Mouse (Mus musculus) kidney, adult 11 months (tissue): ENCODE data around the gene Pirb.
"Not testable (repeated sequence)": the region's sequence is repeated elsewhere in the genome, so short reads cannot be mapped to it uniquely, and the experiment has no call there.

Experiments
- DNase-seq: peaks from one replicate; pipeline ENCODE4 v3.0.0; 2022

Pirb gene

GRCm38 (mm10) chr7:3720268-3720667 is at the start of gene Pirb:
Pirb (minus strand) TSS chr7:3720391.
- DNase-seq: not testable (repeated sequence)

DNA sequence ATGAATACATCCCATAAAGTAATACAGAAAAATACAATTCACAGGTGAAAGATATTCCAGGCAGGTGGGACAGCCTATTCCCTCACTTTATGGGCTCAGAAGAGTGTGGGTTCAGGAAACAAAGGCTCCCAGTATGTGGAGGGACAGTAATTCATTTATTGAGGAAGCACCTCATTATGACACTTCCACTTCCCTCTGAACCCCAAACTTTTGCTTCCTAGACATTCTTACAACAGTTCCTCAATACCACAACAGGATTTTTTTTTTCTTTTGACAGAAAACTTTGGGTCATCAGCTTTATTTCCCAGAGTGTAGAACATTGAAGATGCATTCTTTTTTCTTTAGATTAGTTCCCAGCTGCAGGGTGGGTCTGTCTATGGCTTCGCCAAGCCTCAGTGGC is 12.5 kb upstream of the Pirb start:
- not testable (repeated sequence) for DNase-seq

DNA sequence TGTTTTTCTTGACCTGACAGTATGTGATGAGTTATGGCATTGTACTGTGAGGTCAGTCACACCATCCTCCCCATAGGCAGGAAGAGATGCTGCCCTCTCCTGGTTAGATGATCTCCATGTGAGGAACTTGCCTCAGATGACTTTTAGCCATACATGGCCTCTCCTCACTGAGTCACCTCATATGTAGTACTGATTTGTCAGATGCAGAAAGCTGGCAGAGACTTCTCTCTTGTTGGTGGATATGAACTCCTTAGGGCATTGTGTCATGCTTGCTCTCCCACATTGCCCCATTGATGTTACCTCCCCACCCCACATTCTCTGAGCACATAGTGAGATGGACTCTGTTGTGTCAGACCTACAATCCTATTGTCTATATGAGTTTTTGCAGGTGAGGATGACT is 5.3 kb upstream of the Pirb start:
- DNase-seq: not testable (repeated sequence)

- no peak for DNase-seq
Measured at GRCm38 (mm10) chr7:3715249-3715648, 4.9 kb downstream of the Pirb start.

GRCm38 (mm10) chr7:3712264-3712942 is 7.8 kb downstream of the Pirb start:
- DNase-seq: no peak

GRCm38 (mm10) chr7:3709000-3709399 is 11.2 kb downstream of the Pirb start:
- DNase-seq: no peak

DNA sequence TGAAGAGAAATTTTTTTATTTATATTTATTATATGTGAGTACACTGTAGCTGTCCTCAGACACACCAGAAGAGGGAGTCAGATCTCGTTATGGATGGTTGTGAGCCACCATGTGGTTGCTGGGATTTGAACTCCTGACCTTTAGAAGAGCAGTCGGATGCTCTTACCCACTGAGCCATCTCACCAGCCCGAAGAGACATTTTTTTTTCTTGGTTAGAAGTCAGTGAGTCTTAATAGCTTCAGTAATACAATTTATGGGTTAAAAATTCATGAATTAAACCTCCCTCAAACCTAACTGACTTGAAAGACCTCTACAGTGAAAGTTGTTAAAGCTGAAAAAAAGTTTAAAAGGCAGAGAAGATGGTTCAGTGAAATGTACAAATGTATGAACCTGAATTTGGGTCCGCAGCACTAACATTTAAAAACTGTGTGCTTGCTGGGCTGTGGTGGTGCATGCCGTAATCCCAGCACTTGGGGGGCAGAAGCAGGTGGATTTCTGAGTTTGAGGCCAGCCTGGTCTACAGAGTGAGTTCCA is 11.7 kb downstream of the Pirb start:
- DNase-seq: not testable (repeated sequence)

DNA sequence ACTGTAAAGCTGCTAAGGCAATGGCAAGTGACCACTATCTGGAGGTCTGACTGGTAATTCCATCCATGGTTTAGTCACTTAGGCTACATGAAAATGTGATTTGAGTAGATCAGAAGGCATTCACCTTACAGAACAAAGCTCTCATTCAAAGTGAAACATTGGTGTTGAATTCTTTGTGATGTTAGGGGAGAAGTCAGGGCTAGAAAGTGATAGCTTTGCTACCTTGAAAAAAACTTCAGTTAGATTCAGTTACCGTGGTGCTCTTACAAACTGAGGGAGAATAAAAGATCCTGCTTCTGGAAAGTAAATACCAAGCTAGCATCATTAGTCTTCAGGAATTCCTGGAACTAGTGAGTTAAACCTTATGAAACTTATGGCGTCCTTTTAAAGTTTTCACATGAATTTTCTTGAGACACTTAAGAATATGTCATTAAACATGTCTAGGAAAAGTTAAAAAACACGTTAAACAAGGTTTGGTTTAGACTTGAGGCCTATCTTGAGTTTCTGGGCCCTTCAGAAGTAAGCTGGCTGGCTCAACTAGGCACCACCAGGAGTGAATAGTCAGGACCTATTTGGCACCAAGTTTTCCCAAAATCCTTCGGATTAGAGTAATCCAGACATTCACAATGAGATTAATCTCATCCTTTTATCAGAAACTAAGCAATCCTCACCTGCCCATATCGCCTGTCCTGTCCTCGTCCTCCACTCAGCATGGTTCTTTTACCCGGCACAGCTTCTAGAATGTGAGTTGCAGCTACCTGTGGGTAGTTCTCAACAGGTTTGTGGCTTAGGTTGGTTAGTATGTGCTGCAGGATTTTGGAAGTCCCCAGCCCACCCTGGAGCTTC is 12.4 kb downstream of the Pirb start:
- DNase-seq: no peak

GRCm38 (mm10) chr7:3707027-3707426 is 13.2 kb downstream of the Pirb start:
- no peak for DNase-seq

DNA sequence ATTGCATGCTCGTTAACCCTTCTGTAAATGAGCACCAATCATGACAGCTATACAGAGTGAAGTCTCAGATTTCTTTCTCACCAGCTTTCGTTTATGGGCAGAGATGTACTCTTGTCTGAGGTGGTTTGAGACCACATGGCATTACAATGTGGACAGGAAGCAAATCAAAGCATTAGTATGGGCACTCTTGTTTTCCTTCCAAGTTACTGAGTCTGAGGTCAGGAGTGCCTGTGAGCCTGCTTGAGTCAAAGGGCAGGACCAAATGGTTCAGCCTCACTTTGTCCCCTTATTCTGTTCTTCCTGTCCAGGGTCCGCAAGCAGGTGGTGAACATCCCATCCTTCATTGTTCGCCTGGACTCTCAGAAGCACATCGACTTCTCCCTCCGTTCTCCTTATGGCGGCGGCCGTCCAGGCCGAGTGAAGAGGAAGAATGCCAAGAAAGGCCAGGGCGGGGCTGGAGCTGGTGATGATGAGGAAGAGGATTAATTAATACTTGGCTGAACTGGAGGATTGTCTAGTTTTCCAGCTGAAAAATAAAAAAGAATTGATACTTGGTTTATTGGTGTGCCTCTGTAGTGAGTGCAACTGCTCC is 13.8 kb downstream of the Pirb start:
- DNase-seq: no peak

DNA sequence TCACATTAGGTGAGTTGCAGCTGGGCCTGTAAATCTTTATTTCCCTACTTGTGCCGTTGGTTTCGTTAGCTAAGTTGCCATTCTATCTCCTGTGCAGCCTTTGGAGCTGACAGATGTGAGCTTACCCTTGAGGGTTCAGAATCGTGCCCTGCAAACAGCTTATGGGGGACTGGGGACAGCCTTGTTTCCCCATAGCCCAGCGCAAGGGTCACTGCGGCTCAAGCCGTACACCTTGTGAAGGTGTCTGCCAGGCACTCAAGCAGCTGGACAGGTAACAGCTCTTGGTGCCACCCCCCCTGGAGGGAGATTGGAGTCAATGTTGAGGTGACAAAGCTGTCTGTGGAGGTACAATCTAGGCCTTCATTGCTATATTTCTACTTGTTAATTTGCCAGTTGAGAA is 14.3 kb downstream of the Pirb start:
- DNase-seq: no peak

DNA sequence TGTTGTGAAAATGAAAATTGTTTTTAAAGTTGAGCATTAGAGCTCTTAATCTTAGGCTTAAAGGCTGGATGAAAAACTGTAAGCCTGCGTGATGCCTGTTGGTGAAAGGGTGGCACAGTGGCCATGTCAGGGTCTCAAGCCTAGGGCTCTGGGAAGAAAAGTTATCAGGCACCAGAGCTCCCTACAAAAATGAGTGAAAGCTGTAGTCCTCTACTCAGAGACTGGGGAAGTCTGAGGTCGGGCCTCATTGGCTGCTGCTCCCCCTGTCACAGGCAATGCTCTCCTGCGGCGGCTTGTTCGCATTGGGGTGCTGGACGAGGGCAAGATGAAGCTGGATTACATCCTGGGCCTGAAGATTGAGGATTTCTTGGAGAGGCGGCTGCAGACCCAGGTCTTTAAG is 14.7 kb downstream of the Pirb start:
- not testable (repeated sequence) for DNase-seq

DNA sequence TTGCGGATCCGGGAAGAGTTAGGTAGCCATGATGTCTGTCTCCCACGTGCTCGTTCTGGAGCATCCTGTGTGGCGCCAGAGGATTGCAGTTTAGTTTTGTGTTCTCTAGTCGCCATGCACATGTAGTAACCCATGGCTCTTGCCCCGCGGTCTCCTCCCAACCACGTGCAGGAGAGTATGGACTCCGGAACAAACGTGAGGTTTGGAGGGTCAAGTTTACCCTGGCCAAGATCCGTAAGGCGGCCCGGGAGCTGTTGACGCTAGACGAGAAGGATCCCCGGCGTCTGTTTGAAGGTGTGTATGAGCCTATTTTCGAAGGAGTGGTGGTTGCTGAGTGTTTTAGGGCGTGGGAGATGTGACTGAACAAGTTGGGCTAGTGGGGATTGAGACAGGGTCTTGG is 15.7 kb downstream of the Pirb start:
- no peak for DNase-seq

DNA sequence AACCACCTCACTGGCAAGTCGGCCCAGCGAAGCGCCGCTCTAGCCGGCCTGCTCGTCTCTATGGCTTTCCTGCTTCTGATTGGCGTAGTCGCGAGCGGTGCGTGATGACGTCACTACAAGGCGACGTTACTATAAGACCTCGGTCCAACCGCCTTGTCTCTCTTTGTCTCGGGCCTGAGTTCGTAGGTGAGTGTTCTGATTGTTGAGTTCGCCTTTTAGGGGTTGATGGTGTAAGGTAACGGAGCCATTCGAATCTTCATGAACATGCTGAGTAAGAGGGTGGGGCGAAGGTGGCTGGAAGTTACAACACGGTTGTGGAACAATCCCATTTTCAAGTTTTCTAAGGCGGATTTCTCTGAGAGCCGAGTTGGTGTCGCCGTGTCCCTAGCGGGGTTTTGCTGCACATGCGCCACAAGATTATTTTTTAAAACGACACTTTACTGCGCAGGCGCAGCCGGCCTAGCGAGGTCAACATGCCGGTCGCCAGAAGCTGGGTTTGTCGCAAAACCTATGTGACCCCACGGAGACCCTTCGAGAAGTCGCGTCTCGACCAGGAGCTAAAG is 16.2 kb downstream of the Pirb start, which contains the start of gene Rps9:
Gene Rps9, plus strand, starts transcription at position 115 of the 563 bp plus-strand sequence.
- DNase-seq: peak; percentile 96

- no peak for DNase-seq
Measured at GRCm38 (mm10) chr7:3703148-3703878, 16.9 kb downstream of the Pirb start.

- no peak for DNase-seq
Measured at GRCm38 (mm10) chr7:3698471-3698870, 21.7 kb downstream of the Pirb start.

- not testable (repeated sequence) for DNase-seq
Measured at GRCm38 (mm10) chr7:3694949-3695305, 25.3 kb downstream of the Pirb start.

DNA sequence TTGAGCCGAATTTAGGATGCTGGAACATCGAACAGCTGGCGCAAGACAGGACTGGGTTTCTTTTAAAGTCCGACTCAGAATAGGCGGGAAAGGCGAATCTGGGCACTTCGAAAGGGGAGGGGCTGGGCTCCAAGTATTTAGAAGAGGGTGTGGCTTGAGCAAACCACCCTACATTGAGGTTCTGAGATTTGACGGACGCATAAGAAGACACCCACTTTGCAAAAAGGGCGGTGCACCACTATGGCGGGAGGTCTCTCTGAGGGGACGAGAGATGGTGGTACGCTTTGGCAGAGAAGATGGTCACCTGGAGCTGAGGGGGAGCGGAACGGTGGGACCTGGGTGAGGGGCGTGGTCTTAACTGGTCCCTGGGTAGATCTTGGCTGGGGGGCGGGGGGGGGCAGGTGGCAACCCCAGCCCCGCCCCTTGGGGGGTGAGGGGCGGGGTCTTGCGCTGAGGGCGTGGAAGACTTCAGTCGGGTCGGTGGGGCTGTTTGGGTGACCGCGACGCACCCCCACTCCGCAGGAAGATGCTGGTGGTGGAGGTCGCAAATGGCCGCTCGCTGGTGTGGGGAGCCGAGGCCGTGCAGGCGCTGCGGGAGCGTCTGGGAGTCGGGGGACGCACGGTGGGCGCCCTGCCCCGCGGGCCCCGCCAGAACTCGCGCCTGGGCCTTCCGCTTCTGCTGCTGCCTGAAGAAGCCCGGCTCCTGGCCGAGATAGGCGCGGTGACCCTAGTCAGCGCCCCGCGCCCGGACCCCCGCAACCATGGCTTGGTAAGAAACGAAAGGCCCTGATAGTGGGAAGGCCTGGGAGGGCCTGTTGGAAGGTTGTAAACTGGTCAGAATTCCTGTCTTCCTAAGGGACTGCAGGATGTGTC is 25.9 kb downstream of the Pirb start:
- peak; percentile 84 for DNase-seq

DNA sequence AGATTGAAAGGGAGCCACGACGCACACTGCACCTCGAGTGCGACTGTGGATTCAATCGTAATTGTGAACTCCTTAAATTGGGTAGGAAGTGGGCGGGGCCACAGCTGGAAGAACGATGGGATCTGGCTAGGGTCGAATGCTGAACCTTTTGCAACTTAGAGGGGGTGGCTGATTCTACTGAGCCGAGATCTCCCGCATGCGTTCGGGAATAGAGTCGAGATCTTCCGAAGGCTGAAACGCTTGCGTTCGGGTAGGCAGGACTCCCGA is 26.4 kb downstream of the Pirb start:
- no peak for DNase-seq

- peak; percentile 99 for DNase-seq
Measured at GRCm38 (mm10) chr7:3692987-3693808, 27.0 kb downstream of the Pirb start, which contains the start of gene Mboat7. Mboat7 (minus strand) TSS chr7:3693523.
